Mouse (Mus musculus) liver, adult 2 months (tissue): ENCODE data around the gene Klhdc8b.

ENCODE experiments used
- CTCF ChIP-seq: fragments of 200-500 bp; IDR thresholded peaks from 2 replicates; pipeline ENCODE4 v1.5.1; 2011; ENCODE audit warnings: low read depth, low read length, control low read depth
- POLR2A ChIP-seq: fragments of 200-500 bp; IDR thresholded peaks from 2 replicates; pipeline ENCODE4 v1.6.1; 2011; ENCODE audit warnings: low read length, control low read depth; ENCODE audit not compliant: insufficient read depth; ENCODE audit errors: extremely low read depth

GRCm38 (mm10) chr9:108456953-108457352, 4.4 kb downstream of the Klhdc8b start:
- TF ChIP-seq CTCF, result no peak
- no peak for TF ChIP-seq POLR2A
